Mouse (Mus musculus): ENCODE data around the gene Mertk.

- TF ChIP-seq POLR2A (IDR thresholded peaks at IDR 0.05; ENCODE audit: low read depth, low read length) (no peak), CTCF (IDR thresholded peaks at IDR 0.05; ENCODE audit: extremely low read depth, insufficient read depth, insufficient read length, insufficient replicate concordance) (no peak)
These were observed 29.3 kb downstream of the Mertk start for GRCm38 (mm10) chr2:128728066-128728465.

Measured in spleen, adult 2 months (tissue).